Mouse (Mus musculus): Measurements from ENCODE around the gene Tor4a. TPM values are rescaled to one million over a fixed set of nuclear protein-coding genes. Genes with fewer than 3 reads are reported as not detected.
A peak's percentile ranks its signal among the peaks of the same experiment; 100 is the strongest.

Tor4a gene
- total RNA-seq, 1 experiment = 11.1 TPM

DNA sequence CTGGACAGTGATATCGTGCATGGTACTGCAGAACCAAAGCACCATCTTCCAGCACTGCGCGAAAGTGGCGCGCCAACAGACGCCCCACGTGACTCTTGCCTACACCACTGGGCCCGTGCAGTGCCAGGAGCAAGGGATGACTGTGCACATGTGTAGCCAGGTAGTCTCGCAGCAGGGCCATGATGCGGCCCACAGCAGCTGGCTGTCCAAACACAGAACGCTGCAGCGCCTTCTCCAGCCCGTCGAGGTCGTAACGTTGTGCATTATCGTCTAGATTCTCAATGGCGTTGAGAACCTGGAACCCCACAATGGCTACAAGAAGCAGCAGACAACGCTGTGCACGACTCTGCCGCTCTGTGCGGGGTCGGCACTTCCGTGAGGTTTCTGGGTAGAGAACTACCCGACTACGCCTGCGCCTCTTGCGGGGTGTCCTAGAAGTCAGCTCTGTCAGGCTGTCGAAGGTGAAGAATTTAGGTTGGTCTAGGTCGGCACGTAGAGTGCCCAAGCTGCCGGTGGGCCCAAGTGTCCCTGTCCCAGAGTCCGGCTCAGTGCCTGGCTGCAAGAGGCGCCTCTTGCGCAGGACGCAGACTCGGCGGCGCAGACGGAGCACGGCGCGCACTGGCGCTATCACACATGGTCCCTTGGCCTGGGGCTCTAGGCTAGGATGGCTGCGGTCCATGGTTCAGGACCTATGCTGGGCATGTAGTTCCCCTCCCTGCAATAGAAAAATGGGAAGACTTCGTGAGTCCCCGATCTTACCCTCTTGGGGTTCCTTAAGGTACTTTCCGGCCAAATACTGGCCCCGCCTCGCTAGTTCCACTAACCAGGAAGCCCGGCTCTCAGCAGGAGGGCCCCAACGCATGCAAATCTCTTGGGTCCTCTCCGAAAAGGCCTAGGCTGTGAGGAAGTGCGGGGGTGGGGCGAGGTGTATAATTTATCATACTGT, 1.2 kb downstream of the Tor4a start:
- in situ Hi-C loops (cut with MboI; ENCODE audit: low sequenced_read_pairs in 2 of 2, unreplicated experiment in 2 of 2) = no loop called here
- TF ChIP-seq HCFC1 (IDR thresholded peaks at IDR 0.05; ENCODE audit: borderline replicate concordance, insufficient read depth, low read length) (no peak), MAFK (IDR thresholded peaks at IDR 0.05; ENCODE audit: insufficient read depth, low read depth, low read length) (no peak)
- H3K4me3 ChIP-seq (ENCODE audit: insufficient read depth in 1 of 2, low read depth in 1 of 2, low read length in 2 of 2, poor library complexity in 1 of 2, severe bottlenecking in 1 of 2) = peak overlapping the region; percentile 66 to 67
- H3K36me3 ChIP-seq (ENCODE audit: control insufficient read depth, insufficient read depth, low read length, poor library complexity, severe bottlenecking) = peaks cover 13% of the 10 kb centered on the region
- H3K27ac ChIP-seq (ENCODE audit: insufficient read depth, low read depth, low read length, poor library complexity, severe bottlenecking) = peak overlapping the region; percentile 45; the same call in 1 of the 2 replicates
- H3K9me3 ChIP-seq (ENCODE audit: control insufficient read depth, insufficient read depth, low read depth, low read length) = no peaks in the 10 kb centered on the region
- peaks cover 2 to 22% of the 10 kb centered on the region in 2 experiments; a peak in 2 of 4 replicates for H3K4me1 ChIP-seq (ENCODE audit: control insufficient read depth in 2 of 2, insufficient read depth in 2 of 2, low read length in 2 of 2, poor library complexity in 1 of 2)
- no peak for DNase-seq (ENCODE audit: low read depth, low spot score)
- H3K9ac ChIP-seq (ENCODE audit: insufficient read depth, low read depth, low read length, poor library complexity, severe bottlenecking) = peak overlapping the region; percentile 72

DNA sequence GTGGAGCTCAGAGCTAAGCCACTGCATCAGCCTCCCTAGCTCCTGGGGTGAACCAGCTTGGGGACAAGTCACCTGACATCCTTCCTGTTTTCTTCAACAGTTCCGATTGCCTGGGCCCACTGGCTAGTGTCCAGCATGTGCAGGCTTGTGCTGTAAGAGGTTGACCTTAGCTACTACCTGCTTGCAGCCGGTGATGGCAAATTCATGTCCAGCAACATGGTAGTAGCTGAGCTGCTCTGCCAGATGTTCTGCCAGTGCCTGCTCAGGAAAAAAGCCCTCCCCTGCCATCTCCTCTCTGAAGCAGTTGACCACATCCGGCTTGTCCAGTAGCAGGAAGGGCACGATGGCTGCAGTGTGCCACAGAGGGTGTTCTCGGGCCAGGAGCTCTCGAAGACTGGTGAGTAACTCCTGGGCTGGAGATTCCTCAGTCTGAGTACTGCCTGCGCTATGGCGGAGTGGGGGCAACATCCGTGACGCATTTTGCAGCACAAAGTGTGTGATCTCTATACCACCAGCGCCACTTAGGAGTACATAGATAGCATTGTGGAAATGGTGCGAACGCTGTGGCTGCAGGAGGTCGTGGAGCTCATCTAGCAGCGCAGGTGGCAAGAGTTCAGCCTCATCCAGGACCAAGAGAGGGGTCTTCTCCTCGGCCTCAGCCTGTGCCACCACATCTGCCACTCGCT, 2.1 kb downstream of the Tor4a start:
- Histone ChIP-seq H3K36me3 (ENCODE audit: control insufficient read depth, insufficient read depth, low read length, poor library complexity, severe bottlenecking) (peaks cover 4% of the 10 kb centered on the region; the same call in 1 of the 2 replicates), H3K9me3 (ENCODE audit: control insufficient read depth, insufficient read depth, low read depth, low read length) (no peaks in the 10 kb centered on the region), H3K4me1 (ENCODE audit: control insufficient read depth in 2 of 2, insufficient read depth in 2 of 2, low read length in 2 of 2, poor library complexity in 1 of 2) (peaks cover 2 to 22% of the 10 kb centered on the region in 2 experiments; a peak in 2 of 4 replicates), H3K4me3 (ENCODE audit: insufficient read depth in 1 of 2, low read depth in 1 of 2, low read length in 2 of 2, poor library complexity in 1 of 2, severe bottlenecking in 1 of 2) (peak overlapping the region; percentile 66 to 67), H3K27ac (ENCODE audit: insufficient read depth, low read depth, low read length, poor library complexity, severe bottlenecking) (no peak overlapping the region), H3K9ac (ENCODE audit: insufficient read depth, low read depth, low read length, poor library complexity, severe bottlenecking) (peak overlapping the region; percentile 72; the same call in 1 of the 2 replicates)
- no peak for TF ChIP-seq HCFC1 (IDR thresholded peaks at IDR 0.05; ENCODE audit: borderline replicate concordance, insufficient read depth, low read length)
- no peak for TF ChIP-seq CHD2 (IDR thresholded peaks at IDR 0.05; ENCODE audit: low read depth, low read length)
- TF ChIP-seq MAFK (IDR thresholded peaks at IDR 0.05; ENCODE audit: insufficient read depth, low read depth, low read length) = no peak
- no peak for TF ChIP-seq ZC3H11A (IDR thresholded peaks at IDR 0.05; ENCODE audit: borderline replicate concordance, low read depth, low read length)
- TF ChIP-seq ZNF384 (IDR thresholded peaks at IDR 0.05; ENCODE audit: low read depth, low read length) = no peak
- DNase-seq (ENCODE audit: low read depth, low spot score) = no peak
- in situ Hi-C loops (cut with MboI; ENCODE audit: low sequenced_read_pairs in 2 of 2, unreplicated experiment in 2 of 2) = no loop called here

- no peak for DNase-seq (ENCODE audit: low read depth, low spot score)
- no peak overlapping the region for H3K27ac ChIP-seq (ENCODE audit: insufficient read depth, low read depth, low read length, poor library complexity, severe bottlenecking)
- no peak for TF ChIP-seq ZNF384 (IDR thresholded peaks at IDR 0.05; ENCODE audit: low read depth, low read length)
- TF ChIP-seq CHD2 (IDR thresholded peaks at IDR 0.05; ENCODE audit: low read depth, low read length) = no peak
- no peak for TF ChIP-seq HCFC1 (IDR thresholded peaks at IDR 0.05; ENCODE audit: borderline replicate concordance, insufficient read depth, low read length)
- TF ChIP-seq MAFK (IDR thresholded peaks at IDR 0.05; ENCODE audit: insufficient read depth, low read depth, low read length) = no peak
- no peak for TF ChIP-seq ZC3H11A (IDR thresholded peaks at IDR 0.05; ENCODE audit: borderline replicate concordance, low read depth, low read length)
- in situ Hi-C loops (cut with MboI; ENCODE audit: low sequenced_read_pairs in 2 of 2, unreplicated experiment in 2 of 2) = no loop called here
- H3K9me3 ChIP-seq (ENCODE audit: control insufficient read depth, insufficient read depth, low read depth, low read length) = no peaks in the 10 kb centered on the region
- no peak overlapping the region for H3K4me3 ChIP-seq (ENCODE audit: insufficient read depth in 1 of 2, low read depth in 1 of 2, low read length in 2 of 2, poor library complexity in 1 of 2, severe bottlenecking in 1 of 2)
- peak overlapping the region; percentile 12; the same call in 1 of the 2 replicates for H3K9ac ChIP-seq (ENCODE audit: insufficient read depth, low read depth, low read length, poor library complexity, severe bottlenecking)
- H3K36me3 ChIP-seq (ENCODE audit: control insufficient read depth, insufficient read depth, low read length, poor library complexity, severe bottlenecking) = peaks cover 3% of the 10 kb centered on the region; the same call in 1 of the 2 replicates
- peaks cover 2 to 22% of the 10 kb centered on the region in 2 experiments; a peak in 2 of 4 replicates for H3K4me1 ChIP-seq (ENCODE audit: control insufficient read depth in 2 of 2, insufficient read depth in 2 of 2, low read length in 2 of 2, poor library complexity in 1 of 2)
Observed at GRCm38 (mm10) chr2:25194006-25194405, 2.7 kb downstream of the Tor4a start.

DNA sequence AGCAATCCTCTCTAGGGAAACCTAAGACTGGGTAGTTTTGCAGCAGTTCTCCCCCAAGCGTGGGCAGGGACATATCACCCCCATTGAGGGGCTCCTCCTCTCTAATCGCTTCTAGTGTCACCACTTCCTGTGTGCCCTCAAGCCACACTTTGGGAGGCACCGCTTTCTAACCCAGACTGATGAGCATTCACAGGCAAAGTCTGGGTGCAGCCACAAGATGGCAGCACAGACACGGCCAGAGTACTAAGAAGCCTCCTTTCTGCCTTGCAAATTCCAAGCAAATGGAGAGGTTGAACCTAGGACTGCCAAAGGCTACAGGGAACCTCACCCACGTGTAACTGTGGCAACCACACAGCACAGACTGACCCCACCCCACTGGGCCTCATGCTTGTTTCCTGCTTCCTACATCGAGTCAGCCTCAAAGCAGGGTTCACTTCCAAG, 3.3 kb downstream of the Tor4a start:
- Histone ChIP-seq H3K4me3 (ENCODE audit: insufficient read depth in 1 of 2, low read depth in 1 of 2, low read length in 2 of 2, poor library complexity in 1 of 2, severe bottlenecking in 1 of 2) (peak overlapping the region; percentile 9 to 35; a peak in 3 of 4 replicates), H3K9me3 (ENCODE audit: control insufficient read depth, insufficient read depth, low read depth, low read length) (no peaks in the 10 kb centered on the region), H3K36me3 (ENCODE audit: control insufficient read depth, insufficient read depth, low read length, poor library complexity, severe bottlenecking) (peaks cover 3% of the 10 kb centered on the region; the same call in 1 of the 2 replicates), H3K27ac (ENCODE audit: insufficient read depth, low read depth, low read length, poor library complexity, severe bottlenecking) (no peak overlapping the region), H3K4me1 (ENCODE audit: control insufficient read depth in 2 of 2, insufficient read depth in 2 of 2, low read length in 2 of 2, poor library complexity in 1 of 2) (peaks cover 2 to 22% of the 10 kb centered on the region in 2 experiments; a peak in 2 of 4 replicates), H3K9ac (ENCODE audit: insufficient read depth, low read depth, low read length, poor library complexity, severe bottlenecking) (peak overlapping the region; percentile 12; the same call in 1 of the 2 replicates)
- TF ChIP-seq HCFC1 (IDR thresholded peaks at IDR 0.05; ENCODE audit: borderline replicate concordance, insufficient read depth, low read length) (no peak), ZC3H11A (IDR thresholded peaks at IDR 0.05; ENCODE audit: borderline replicate concordance, low read depth, low read length) (peak; percentile 82; the same call in 1 of the 2 replicates), CHD2 (IDR thresholded peaks at IDR 0.05; ENCODE audit: low read depth, low read length) (no peak)
- peak; percentile 96 for DNase-seq (ENCODE audit: low read depth, low spot score)
- in situ Hi-C loops (cut with MboI; ENCODE audit: low sequenced_read_pairs in 2 of 2, unreplicated experiment in 2 of 2) = no loop called here

All from ES-E14 (cell line).